Mouse (Mus musculus): ENCODE measurements around the gene Msh4. TPM values are rescaled to one million over a fixed set of nuclear protein-coding genes. Genes with fewer than 3 reads are reported as not detected.

Gene Msh4
- polyA plus RNA-seq, 1 experiment from 2014 or later, result 0.13 TPM

GRCm38 (mm10) chr3:153905251-153906135, 445 bp downstream of the Msh4 start:
- H3K9me3 ChIP-seq, result no peaks in the 10 kb centered on the region
- H3K4me1 ChIP-seq (replicated peaks), result peaks cover 29% of the 10 kb centered on the region
- no peak overlapping the region for H3K27ac ChIP-seq
- no peak overlapping the region for H3K4me2 ChIP-seq (replicated peaks)
- H3K4me3 ChIP-seq (replicated peaks), result no peak overlapping the region
- no peak overlapping the region for H3K9ac ChIP-seq (replicated peaks)
- WGBS, result 88% methylated on average over 49 of the region's 49 CpGs
- H3K27me3 ChIP-seq, result no peaks in the 10 kb centered on the region
- ATAC-seq, result peak; percentile 48
- H3K36me3 ChIP-seq, result peaks cover 68% of the 10 kb centered on the region

- peak; percentile 70; the same call in 1 of the 2 replicates for ATAC-seq
- no peak overlapping the region for H3K4me3 ChIP-seq (replicated peaks)
- no peak overlapping the region for H3K27ac ChIP-seq
- no peak overlapping the region for H3K4me2 ChIP-seq (replicated peaks)
- no peaks in the 10 kb centered on the region for H3K9me3 ChIP-seq
- H3K4me1 ChIP-seq (replicated peaks), result peaks cover 20% of the 10 kb centered on the region
- peaks cover 59% of the 10 kb centered on the region for H3K36me3 ChIP-seq
- WGBS, result 68% methylated on average over 6 of the region's 6 CpGs
- no peaks in the 10 kb centered on the region for H3K27me3 ChIP-seq
- no peak overlapping the region for H3K9ac ChIP-seq (replicated peaks)
Observed at GRCm38 (mm10) chr3:153904586-153904985, 1.4 kb downstream of the Msh4 start.

DNA sequence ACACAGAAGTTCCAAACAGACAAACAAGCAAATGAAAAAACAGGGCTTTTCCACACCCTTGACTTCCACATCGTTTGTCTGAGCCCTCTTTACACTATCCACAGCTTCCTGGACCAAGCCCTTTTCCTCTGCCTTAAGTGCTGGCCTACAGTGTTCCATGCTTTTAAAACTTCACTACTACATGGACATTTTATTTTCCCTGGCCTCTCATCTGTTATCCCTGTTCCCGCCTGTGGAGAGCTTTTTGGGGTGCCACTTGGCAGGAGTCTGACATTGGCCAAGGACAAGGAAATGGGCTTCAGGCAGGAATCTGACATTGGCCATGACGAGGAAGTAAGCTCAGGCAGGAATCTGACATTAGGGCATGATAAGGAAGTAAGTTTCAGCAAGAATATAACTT, 3.3 kb downstream of the Msh4 start:
- Histone ChIP-seq H3K9me3 (no peaks in the 10 kb centered on the region), H3K4me2 (replicated peaks) (no peak overlapping the region), H3K36me3 (peaks cover 40% of the 10 kb centered on the region), H3K27me3 (no peaks in the 10 kb centered on the region), H3K4me1 (replicated peaks) (0 out of 2 replicates have a peak, but pooled peaks cover 2% of the 10 kb centered on the region), H3K9ac (replicated peaks) (no peak overlapping the region), H3K4me3 (replicated peaks) (no peak overlapping the region), H3K27ac (no peak overlapping the region)
- WGBS, result 77% methylated on average over 3 of the region's 3 CpGs
- no peak for ATAC-seq

DNA sequence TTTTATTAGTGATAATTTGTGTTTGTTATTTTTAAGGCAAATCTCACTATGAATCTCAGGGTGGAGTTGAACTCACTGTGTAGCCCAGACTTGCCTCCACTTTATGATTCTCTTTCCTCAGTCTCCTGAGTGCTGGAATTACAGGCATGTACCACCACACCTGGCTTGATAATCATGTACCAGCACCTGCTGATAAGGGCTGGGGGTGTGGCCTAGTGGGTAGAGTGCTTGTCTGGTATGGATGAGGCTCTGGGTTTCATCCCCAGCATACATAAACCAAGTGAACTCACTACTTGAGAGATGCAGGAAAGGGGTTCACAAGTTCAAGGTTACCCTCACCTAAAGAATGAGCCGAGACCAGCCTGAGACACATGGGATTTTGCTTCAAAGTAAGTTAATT, 4.0 kb downstream of the Msh4 start:
- no peak overlapping the region for H3K9ac ChIP-seq (replicated peaks)
- ATAC-seq, result no peak
- WGBS, result 84% methylated on average over 1 of the region's 1 CpGs
- H3K36me3 ChIP-seq, result peaks cover 34% of the 10 kb centered on the region
- no peaks in the 10 kb centered on the region for H3K27me3 ChIP-seq
- H3K27ac ChIP-seq, result no peak overlapping the region
- H3K9me3 ChIP-seq, result no peaks in the 10 kb centered on the region
- H3K4me2 ChIP-seq (replicated peaks), result no peak overlapping the region
- no peak overlapping the region for H3K4me3 ChIP-seq (replicated peaks)
- no peaks in the 10 kb centered on the region for H3K4me1 ChIP-seq (replicated peaks)

GRCm38 (mm10) chr3:153897216-153897615, 8.7 kb downstream of the Msh4 start:
- no peak overlapping the region for H3K4me2 ChIP-seq (replicated peaks)
- H3K36me3 ChIP-seq, result no peaks in the 10 kb centered on the region
- H3K27ac ChIP-seq, result no peak overlapping the region
- no peaks in the 10 kb centered on the region for H3K4me1 ChIP-seq (replicated peaks)
- 85% methylated on average over 6 of the region's 6 CpGs for WGBS
- H3K4me3 ChIP-seq (replicated peaks), result no peak overlapping the region
- no peak overlapping the region for H3K9ac ChIP-seq (replicated peaks)
- no peak for ATAC-seq
- H3K27me3 ChIP-seq, result no peaks in the 10 kb centered on the region
- no peaks in the 10 kb centered on the region for H3K9me3 ChIP-seq

- Histone ChIP-seq H3K9ac (replicated peaks) (no peak overlapping the region), H3K36me3 (no peaks in the 10 kb centered on the region), H3K9me3 (no peaks in the 10 kb centered on the region), H3K4me1 (replicated peaks) (no peaks in the 10 kb centered on the region), H3K4me2 (replicated peaks) (no peak overlapping the region), H3K27ac (no peak overlapping the region), H3K4me3 (replicated peaks) (no peak overlapping the region), H3K27me3 (no peaks in the 10 kb centered on the region)
- ATAC-seq, result no peak
- 85% methylated on average over 3 of the region's 3 CpGs for WGBS
Observed at GRCm38 (mm10) chr3:153895454-153895853, 10.5 kb downstream of the Msh4 start.

DNA sequence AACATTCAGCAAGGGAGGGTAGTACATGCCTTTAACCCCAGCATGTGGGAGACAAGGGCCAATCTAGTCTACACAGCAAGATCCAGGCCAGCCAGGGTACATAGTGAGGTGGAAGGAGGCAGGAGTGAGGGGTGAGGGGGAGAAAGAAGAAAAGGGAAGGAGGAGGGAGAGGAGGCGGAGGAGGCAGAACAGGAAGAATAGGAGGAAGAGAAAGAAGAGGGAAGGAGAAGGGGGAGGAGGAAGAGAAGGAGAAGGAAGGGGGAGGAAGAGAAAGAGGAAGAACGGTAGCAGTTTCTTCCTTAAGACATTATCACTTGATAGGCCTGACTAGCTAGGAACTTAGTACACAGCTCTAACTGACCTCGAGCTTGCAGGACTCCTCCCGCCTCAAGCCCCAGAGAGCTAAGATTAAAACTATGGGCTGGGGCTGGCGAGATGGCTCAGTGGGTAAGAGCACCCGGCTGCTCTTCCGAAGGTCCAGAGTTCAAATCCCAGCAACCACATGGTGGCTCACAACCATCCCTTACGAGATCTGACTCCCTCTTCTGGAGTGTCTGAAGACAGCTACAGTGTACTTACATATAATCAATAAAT, 16.7 kb downstream of the Msh4 start:
- Histone ChIP-seq H3K4me1 (replicated peaks) (no peaks in the 10 kb centered on the region), H3K4me3 (replicated peaks) (no peak overlapping the region), H3K9ac (replicated peaks) (no peak overlapping the region), H3K9me3 (no peaks in the 10 kb centered on the region), H3K36me3 (no peaks in the 10 kb centered on the region), H3K27me3 (no peaks in the 10 kb centered on the region), H3K27ac (no peak overlapping the region), H3K4me2 (replicated peaks) (no peak overlapping the region)
- WGBS, result 77% methylated on average over 7 of the region's 8 CpGs
- ATAC-seq, result no peak

- no peaks in the 10 kb centered on the region for H3K9me3 ChIP-seq
- no peak overlapping the region for H3K4me2 ChIP-seq (replicated peaks)
- ATAC-seq, result no peak
- WGBS, result 84% methylated on average over 6 of the region's 6 CpGs
- no peaks in the 10 kb centered on the region for H3K4me1 ChIP-seq (replicated peaks)
- H3K27ac ChIP-seq, result no peak overlapping the region
- H3K36me3 ChIP-seq, result no peaks in the 10 kb centered on the region
- H3K9ac ChIP-seq (replicated peaks), result no peak overlapping the region
- no peaks in the 10 kb centered on the region for H3K27me3 ChIP-seq
- H3K4me3 ChIP-seq (replicated peaks), result no peak overlapping the region
Observed at GRCm38 (mm10) chr3:153888141-153888540, 17.8 kb downstream of the Msh4 start.

DNA sequence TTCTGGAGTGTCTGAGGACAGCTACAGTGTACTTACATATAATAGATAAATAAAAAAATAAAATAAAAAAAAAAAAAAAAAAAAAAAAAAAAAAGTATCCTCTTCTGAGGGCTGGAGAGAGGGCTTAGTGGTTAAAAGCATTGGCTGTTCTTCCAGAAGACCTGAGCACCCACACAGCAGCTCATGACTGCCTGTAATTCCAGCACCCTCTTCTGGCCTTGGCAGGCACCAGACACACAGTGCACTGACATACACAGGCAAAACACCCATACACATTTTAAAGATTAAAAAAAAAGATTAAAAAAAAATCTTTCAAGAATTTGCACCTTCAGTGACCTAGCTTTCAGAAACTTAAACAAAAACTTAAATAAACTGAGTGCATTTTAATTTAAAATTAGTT, 19.6 kb downstream of the Msh4 start:
- Histone ChIP-seq H3K27me3 (no peaks in the 10 kb centered on the region), H3K36me3 (no peaks in the 10 kb centered on the region), H3K4me3 (replicated peaks) (no peak overlapping the region), H3K27ac (no peak overlapping the region), H3K4me2 (replicated peaks) (no peak overlapping the region), H3K9me3 (no peaks in the 10 kb centered on the region), H3K9ac (replicated peaks) (no peak overlapping the region), H3K4me1 (replicated peaks) (no peaks in the 10 kb centered on the region)
- no peak for ATAC-seq

GRCm38 (mm10) chr3:153871396-153871795, 34.5 kb downstream of the Msh4 start:
- no peak overlapping the region for H3K4me2 ChIP-seq (replicated peaks)
- no peak overlapping the region for H3K9ac ChIP-seq (replicated peaks)
- 80% methylated on average over 5 of the region's 5 CpGs for WGBS
- no peaks in the 10 kb centered on the region for H3K4me1 ChIP-seq (replicated peaks)
- no peak for ATAC-seq
- no peak overlapping the region for H3K4me3 ChIP-seq (replicated peaks)
- H3K9me3 ChIP-seq, result no peaks in the 10 kb centered on the region
- H3K27me3 ChIP-seq, result no peaks in the 10 kb centered on the region
- no peak overlapping the region for H3K27ac ChIP-seq
- no peaks in the 10 kb centered on the region for H3K36me3 ChIP-seq

DNA sequence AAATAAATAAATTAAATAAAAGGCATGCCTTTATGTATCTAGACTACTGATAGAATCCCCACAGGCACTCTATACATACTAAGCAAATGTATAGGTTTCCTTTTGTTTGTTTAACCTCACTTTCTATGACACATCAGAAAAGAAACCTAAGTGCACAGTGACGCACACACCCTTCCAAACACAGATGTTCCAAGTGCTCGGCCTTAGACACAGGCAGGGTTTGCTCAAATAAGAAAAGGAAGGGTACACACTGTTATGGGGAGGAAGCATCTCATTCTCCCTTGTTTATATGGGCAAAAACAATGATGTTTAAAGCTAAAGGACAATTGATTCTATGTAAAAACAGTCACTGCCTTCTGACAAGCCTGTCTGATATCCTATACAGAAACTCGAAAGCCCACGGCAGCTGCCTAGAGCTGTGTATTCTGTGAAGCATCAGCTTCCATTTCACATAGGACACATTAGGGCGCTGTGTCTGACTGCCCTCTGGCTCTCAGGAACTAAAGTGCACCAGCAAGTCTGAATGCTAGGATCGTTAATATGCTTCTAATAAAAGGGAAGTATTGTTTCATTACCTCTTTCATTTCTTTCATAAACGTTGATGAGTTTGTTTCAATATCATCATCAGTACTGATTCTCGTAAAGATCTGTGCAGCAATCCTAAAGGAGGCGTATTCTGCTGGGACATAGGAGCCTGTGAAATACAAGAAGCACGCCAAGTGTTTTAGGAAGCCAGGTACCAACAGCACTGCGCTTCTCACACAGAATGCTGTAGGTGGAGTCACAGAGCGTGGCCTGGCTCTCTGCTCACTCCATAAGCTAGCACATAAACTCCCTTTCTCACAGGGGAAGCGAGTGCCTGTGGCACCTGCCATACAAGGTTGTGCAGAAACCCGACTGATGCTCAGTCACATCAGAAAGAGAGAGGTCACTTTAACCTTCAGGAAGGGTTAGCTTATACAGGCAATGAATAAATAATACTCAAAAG, 38.5 kb downstream of the Msh4 start:
- H3K9me3 ChIP-seq, result no peaks in the 10 kb centered on the region
- H3K4me1 ChIP-seq (replicated peaks), result no peaks in the 10 kb centered on the region
- H3K27ac ChIP-seq, result no peak overlapping the region
- H3K9ac ChIP-seq (replicated peaks), result no peak overlapping the region
- WGBS, result 78% methylated on average over 14 of the region's 14 CpGs
- H3K4me3 ChIP-seq (replicated peaks), result no peak overlapping the region
- no peak for ATAC-seq
- H3K27me3 ChIP-seq, result no peaks in the 10 kb centered on the region
- H3K36me3 ChIP-seq, result no peaks in the 10 kb centered on the region
- no peak overlapping the region for H3K4me2 ChIP-seq (replicated peaks)

Data from midbrain, embryonic 13.5 days (tissue).